Mouse (Mus musculus) heart, adult 11 months (tissue): ENCODE results near the gene Ccin.

Experiments used
- DNase-seq: peaks from one replicate; pipeline ENCODE4 v3.0.0; 2022

Gene Ccin

DNA sequence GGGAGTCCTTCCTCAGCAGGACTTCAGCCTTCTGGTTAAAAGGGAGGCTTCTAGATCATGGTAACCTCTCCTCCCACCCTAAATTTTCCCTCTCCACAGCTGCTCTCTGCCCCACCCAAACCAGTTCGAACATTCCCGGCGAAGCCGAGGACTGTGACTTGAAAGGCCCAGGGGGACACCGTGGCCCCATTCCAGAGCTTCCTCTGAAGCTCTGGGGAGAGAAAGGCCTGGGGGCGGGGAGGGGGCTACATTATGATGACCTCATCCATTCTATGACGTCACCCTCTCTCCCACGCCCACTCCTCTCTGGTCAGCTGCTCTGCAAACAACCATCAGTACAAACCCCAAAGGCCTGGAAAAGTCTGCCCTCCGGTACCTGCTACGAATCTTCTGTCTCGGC, at the start of gene Ccin:
TSS of gene Ccin (plus strand) at position 303 of the 400 bp plus-strand sequence.
- DNase-seq, result peak; percentile 91

- no peak for DNase-seq
Measured at GRCm38 (mm10) chr4:43936186-43936585, 47.1 kb upstream of the Ccin start.

- DNase-seq, result no peak
Measured at GRCm38 (mm10) chr4:43936749-43937674, 46.3 kb upstream of the Ccin start.

GRCm38 (mm10) chr4:43941315-43941714, 42.0 kb upstream of the Ccin start:
- no peak for DNase-seq

DNA sequence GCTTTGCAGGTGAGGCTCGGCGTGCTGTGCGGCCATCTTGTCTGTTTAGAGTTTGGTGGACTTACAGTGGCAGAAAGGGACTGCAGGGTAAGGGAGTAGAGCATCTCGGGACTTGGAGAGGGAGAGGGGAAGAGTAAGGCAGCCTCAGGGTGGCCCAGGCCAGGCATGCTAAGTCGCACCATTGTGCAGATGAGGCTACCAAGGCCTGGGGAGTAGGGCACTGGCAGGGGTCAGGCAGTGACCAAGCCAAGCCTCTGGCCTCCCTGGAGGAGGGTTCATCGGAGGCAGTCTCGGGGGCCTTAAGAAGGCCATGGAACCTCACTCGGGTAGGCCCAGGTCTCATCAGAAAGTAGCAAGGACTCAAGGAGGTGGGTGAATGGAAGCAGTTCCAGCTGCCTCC, 40.9 kb upstream of the Ccin start:
- peak; percentile 84 for DNase-seq

- no peak for DNase-seq
Measured at GRCm38 (mm10) chr4:43947571-43947970, 35.7 kb upstream of the Ccin start.

GRCm38 (mm10) chr4:43957292-43957845, 25.9 kb upstream of the Ccin start, which contains the start of gene Glipr2:
Glipr2 (plus strand) TSS chr4:43957401.
- peak; percentile 98 for DNase-seq

- no peak for DNase-seq
Measured at GRCm38 (mm10) chr4:43957846-43958461, 25.3 kb upstream of the Ccin start.

DNA sequence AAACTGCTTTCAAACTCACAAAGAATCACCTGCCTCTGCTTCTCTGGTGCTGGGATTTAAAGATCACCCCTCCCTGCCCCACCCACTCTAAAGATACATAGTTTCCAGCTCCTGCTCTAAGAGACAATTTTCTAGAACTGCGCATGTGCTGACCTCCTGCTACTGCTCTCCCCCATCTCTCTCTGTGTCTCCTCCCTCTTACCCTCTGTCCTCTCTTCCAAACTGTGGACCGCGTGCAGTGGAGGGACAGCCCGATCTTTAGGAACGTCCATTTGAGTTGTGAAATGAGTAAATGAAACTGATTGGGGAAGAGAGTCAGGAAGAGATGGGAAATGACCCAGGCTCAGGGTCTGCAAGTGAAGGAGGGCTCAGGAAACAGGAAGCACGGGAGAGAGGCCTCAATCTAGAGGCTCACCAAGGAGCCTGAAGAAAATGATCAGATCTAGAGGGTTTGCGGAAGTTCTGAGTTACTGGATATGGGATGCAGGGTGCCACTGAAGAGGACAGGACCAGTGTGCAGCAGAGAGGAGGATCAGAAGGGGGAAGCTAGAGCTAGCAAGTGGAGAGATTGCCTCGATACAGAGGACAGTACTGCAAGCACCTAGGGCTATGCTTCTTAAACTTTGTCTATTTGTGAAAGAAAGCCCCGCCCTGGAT, 23.6 kb upstream of the Ccin start:
- DNase-seq, result peak; percentile 94

- DNase-seq, result no peak
Measured at GRCm38 (mm10) chr4:43960207-43960606, 23.1 kb upstream of the Ccin start.

- no peak for DNase-seq
Measured at GRCm38 (mm10) chr4:43964326-43964833, 18.9 kb upstream of the Ccin start.

- DNase-seq, result no peak
Measured at GRCm38 (mm10) chr4:43964951-43965684, 18.2 kb upstream of the Ccin start.

DNA sequence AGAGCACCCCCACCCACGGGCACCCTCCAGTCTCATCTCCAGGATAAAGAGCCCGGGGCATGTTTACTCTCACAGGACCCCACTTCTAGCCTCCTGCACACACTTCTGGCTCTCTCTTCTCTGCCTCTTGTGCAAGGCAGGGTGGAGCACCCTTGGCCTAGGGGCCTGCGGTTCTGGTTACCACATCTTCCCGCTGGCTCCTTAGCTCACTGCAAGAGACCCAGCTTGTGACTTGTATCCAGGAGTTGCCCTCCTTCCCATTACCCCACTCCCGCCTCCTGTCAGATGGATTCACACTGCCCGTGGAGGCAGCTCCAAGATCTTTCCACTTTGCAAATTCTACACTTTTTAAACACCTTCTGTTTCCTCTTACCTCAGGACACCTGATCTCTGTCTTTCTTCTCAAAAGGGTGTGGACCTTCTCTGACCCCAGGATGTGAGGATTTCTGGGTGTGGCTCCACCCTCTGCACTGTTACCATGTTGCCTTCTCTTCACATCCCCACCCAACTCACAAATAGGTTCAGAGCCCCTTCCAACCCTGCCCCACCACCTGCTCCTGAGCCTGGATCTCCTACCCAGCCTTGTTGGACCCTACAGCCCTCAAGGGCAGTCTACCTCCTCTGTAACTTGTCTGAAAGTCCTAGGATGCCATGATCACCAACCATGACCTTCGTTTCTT, 17.3 kb upstream of the Ccin start:
- no peak for DNase-seq

DNA sequence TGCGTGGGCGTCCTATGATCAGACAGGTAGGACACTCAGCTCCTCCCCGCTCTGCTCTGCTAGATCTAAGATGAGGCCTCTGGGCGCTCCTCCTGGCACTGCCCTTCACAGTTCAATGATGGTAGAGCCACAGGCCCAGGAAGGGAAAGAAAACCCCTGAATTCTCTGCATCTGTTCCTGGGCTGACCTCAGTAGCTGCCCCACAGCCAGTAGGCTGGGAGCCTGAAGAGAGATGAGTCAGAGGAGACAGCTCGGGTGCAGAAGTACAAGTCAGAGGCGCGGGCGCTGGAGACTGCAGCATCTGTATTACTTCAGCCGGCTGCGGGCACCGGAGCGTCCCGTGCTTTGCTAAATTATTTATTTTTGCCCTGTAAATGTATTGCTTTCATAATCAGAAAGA, 14.6 kb upstream of the Ccin start:
- DNase-seq, result peak; percentile 97

- peak; percentile 93 for DNase-seq
Measured at GRCm38 (mm10) chr4:43969373-43969772, 13.9 kb upstream of the Ccin start.

DNA sequence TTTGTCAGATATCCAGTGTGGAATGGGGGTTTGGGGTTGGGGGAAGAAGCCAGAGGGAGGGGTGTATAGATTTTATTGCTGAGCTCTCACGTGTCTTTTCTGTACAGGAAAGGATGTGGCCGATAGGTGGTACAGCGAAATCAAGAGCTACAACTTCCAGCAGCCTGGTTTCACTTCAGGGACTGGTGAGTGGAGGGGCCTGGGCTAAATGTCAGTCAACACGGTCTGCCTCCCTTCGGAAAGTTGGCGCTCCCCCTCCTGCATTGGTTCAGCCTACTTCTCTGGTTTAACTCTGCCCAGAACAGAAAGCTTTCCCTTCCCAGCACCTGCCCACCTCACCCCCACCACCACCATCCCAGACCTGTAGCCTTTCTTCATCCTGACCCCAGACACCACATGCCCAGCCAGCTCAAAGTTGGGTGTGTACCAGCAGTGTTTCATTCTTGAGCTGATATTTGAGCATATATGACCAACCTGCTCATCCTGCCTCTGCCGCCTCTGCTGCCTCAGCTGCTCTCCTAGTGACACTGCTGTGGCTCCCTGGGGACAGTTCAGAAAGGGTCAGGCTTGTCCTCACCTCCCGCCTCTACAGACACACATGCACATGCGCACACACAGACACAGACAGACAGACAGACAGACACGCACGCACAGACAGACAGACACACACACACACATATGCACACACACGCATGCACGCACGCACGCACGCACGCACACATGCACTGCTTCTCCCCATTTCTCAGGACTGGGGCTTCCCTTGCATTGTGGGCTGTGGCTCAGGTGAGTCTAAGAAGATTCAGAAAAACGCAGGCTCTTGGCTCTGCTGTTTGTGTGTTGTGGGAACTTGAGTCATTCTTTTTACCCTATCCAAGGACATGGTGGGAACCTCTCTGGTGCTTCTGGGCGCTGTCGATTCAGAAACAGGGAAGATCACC, 12.6 kb upstream of the Ccin start:
- DNase-seq, result no peak

- no peak for DNase-seq
Measured at GRCm38 (mm10) chr4:43971541-43972136, 11.6 kb upstream of the Ccin start.

DNA sequence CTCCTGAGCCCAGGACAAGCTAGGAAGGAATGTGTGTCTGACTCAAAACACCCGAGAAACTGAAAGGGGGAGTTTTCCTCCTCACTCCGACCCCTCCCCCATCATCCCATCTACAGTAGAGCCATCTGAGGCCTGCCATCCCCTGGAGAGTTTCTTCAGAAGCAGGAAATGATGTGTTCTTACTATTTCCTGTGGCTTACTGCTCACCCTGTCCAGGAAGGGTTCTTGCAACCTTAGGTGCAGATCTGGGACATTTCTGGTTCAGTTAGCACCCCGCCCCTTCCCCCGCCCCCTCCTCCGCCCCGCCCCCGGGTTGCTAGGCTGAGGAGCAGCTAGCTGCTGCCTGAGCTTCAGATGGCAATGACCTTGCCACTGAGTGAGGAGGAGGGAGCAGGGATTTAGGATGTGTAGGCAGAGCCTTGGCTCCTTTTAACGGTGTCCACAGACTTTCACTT, 11.1 kb upstream of the Ccin start:
- DNase-seq, result peak; percentile 94

GRCm38 (mm10) chr4:43973526-43973981, 9.7 kb upstream of the Ccin start:
- DNase-seq, result peak; percentile 99
